Mouse (Mus musculus) MEL-GATA-1-ER (cell line): ENCODE measurements around the gene Olfr183.
"Not testable (repeated sequence)": the region's sequence is repeated elsewhere in the genome, so short reads cannot be mapped to it uniquely, and the experiment has no call there.

Source experiments
- DNase-seq: peaks from one replicate; pipeline ENCODE4 v3.0.0-alpha.2; 2012; ENCODE audit warnings: low read depth; ENCODE audit errors: extremely low read depth

Gene Olfr183

DNA sequence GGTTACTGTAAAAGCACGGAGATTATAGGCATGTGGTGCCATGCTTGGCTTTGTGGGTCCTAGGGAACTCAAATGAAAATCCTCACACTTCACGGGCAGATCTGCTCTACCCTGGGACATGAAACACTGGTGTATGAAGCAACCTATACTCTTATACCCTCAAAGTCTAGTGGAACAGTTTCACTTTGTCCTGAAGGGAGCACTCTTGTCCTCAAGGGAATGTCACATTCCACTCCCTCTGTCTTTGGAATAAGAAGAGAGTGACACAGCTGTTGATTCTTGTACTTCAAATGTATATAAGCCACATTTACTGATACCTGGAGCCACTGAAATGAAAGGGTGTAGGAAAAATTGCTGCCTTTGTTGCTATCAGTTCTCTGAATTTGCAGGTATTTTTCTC is at the start of gene Olfr183:
TSS of gene Olfr183 (plus strand) at position 301 of the 400 bp plus-strand sequence.
- DNase-seq = no peak

- DNase-seq = no peak
Measured at GRCm38 (mm10) chr16:59007146-59007545, 12.0 kb downstream of the Olfr183 start.

DNA sequence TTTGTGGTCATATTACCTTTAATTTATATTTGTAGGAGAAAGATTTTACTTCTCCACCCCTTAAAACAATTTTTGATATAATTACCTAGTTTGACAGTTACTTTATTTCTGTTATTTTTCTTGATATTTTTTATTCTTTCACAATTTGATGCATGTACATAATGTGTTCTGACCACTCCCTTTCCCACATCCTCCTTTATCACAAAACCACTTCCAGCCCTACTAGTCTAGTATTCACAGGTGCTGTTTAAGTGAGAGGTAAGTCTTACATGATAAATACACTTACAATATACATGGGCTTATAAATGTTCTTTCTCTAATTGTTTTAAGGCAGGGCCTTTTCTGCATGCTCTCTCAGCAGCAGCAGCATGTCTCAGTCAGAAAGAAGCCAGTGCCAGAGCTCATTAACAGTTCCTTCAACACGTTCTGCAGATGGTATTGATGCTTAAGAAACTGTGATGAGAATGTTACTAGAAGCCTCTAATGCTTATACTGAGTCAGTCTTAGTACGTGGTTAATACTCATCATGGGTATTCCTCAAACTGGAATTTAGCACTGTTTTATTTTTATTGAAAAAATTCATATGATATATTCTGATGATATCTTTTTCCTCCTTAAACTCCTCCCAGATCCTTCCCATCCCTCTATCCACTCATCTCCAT is 18.3 kb downstream of the Olfr183 start:
- no peak for DNase-seq

- no peak for DNase-seq
Measured at GRCm38 (mm10) chr16:59030191-59030590, 35.0 kb downstream of the Olfr183 start, which contains the start of gene Olfr186. Gene Olfr186 (minus strand): TSS chr16:59030291.

GRCm38 (mm10) chr16:59039710-59040109 is 44.6 kb downstream of the Olfr183 start, which contains the start of gene Olfr187:
Gene Olfr187 (minus strand): TSS chr16:59039767.
- no peak for DNase-seq

GRCm38 (mm10) chr16:59045835-59046234 is 50.7 kb downstream of the Olfr183 start:
- DNase-seq = no peak

GRCm38 (mm10) chr16:59047579-59047978 is 52.4 kb downstream of the Olfr183 start:
- DNase-seq = no peak

DNA sequence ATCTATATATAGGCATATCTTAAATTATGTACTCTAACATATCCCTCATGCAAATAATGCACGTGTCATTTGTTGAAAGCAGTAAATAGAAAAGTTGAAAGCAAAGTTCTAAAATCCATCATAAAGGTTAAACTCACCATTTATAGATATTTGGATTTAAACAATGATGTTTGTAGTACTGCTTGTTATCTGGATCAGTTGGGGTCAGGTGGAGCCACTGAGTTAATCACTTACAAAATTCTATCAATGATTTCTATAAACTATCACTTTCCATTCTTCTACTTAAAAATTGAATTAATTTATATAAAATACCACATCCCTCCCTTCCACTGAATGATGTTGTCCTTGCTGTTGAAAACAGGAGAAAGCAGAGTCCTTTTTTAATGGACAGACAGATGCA is 53.7 kb downstream of the Olfr183 start:
- DNase-seq = no peak

GRCm38 (mm10) chr16:59049286-59049685 is 54.1 kb downstream of the Olfr183 start:
- not testable (repeated sequence) for DNase-seq
